Mouse (Mus musculus): Measurements from ENCODE around the gene Frmd4b.

The Frmd4b gene

DNA sequence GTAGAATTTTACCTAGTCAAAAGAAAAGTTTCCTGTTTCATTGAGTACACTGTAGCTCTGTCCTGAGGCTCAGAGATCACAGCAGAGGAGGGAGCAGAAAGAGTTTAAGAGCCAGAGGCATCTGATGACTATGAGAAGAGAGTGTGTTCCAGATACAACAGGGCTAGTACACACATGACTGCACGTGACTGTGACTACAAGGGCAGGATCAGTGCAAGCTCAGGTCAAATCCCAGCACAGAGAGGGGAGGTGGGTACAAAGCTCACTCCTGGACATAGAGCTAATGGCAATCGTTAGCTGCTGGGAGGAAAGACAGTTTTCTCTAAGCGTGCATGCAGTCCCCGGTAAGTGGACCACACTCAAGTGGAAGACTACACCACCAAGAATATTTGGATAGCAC, 37.6 kb downstream of the Frmd4b start:
- no peak for DNase-seq (ENCODE audit: low spot score)

DNA sequence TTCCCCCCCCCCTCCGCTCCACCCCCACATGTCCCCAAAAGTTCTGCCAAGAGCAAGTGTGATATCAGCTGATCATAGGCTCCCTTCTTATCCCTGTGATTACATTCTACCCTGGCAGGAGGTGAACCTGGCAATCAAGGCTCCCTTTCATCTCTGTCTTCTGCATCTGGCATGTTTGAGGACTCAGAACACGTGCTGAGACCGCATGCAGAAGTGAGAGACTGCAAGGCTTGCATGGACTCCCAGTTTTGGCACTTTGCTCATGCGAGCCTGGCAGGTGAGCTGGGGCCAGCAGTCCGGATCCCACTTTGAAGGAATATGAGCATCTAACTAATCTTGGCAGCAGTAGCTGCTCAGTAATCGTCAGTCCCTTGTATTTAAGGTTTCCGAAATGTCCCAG, 39.1 kb downstream of the Frmd4b start:
- DNase-seq (ENCODE audit: low spot score) = no peak

- DNase-seq (ENCODE audit: low spot score) = no peak
These were observed 40.0 kb downstream of the Frmd4b start for GRCm38 (mm10) chr6:97577349-97577748.

- DNase-seq (ENCODE audit: low spot score) = peak; percentile 76
These were observed 40.6 kb downstream of the Frmd4b start for GRCm38 (mm10) chr6:97576565-97577346.

- no peak for DNase-seq (ENCODE audit: low spot score)
These were observed 41.2 kb downstream of the Frmd4b start for GRCm38 (mm10) chr6:97576096-97576495.

- no peak for DNase-seq (ENCODE audit: low spot score)
These were observed 42.4 kb downstream of the Frmd4b start for GRCm38 (mm10) chr6:97574973-97575372.

DNA sequence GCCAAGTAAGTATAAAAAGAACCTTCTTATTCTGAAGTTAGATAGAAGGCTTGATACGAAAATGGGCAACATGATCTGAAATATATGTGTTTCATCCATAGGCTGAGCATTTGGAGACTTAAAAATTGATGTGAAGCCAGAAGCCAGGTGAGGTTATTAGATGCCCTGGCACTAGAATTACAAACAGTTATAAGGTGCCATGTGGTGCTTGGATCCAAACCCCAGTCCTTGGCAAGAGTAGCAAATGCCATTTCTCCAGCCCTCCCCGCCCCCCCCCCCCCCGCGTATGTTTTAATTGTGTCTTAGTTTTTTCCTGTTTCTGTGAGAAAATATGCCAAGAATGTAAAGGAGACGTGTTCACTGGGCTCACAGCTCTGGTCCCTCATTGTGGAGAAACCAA, 45.1 kb downstream of the Frmd4b start:
- no peak for DNase-seq (ENCODE audit: low spot score)

- DNase-seq (ENCODE audit: low spot score) = no peak
These were observed 48.8 kb downstream of the Frmd4b start for GRCm38 (mm10) chr6:97568538-97568937.

DNA sequence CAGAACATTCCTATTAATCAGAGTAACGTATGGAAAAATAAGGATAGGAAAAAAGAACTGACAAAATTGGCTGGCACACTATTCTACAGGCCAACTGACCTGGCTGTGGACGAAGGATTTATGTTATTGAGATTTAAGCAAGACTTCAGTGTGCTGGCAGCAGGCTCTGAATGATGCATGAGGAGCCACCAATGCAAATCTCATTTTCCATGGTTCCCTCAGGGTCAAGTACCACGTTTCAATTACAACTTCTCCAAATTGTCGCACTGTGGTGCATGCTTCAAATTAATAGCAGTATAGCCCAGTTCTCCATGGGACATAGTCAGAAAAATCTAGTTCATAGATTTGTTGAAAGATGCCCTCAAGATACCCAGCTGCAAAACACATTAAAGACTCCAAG, 50.6 kb downstream of the Frmd4b start:
- DNase-seq (ENCODE audit: low spot score) = no peak

- DNase-seq (ENCODE audit: low spot score) = no peak
These were observed 60.2 kb downstream of the Frmd4b start for GRCm38 (mm10) chr6:97557147-97557546.

GRCm38 (mm10) chr6:97555637-97556036, 61.7 kb downstream of the Frmd4b start:
- DNase-seq (ENCODE audit: low spot score) = no peak

DNA sequence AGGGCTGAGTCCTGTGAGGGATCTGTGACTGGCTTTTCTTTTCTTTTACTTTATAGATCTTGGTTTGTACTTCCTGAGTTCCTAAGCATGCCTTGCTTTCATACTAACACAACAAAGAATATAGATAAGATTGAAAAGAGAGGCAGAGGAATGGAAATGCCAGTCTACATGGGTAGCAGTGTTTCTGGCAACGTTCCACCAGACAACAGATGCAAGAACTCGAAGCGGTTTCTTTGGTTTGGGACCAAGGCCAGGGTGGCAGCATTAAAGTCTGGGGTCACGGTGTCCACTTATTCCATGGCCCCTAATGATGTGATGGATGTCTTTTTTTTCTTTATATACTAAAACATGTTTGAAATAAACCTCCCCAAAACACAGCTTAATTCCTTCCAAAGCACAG, 63.9 kb downstream of the Frmd4b start:
- no peak for DNase-seq (ENCODE audit: low spot score)

GRCm38 (mm10) chr6:97552573-97552972, 64.8 kb downstream of the Frmd4b start:
- DNase-seq (ENCODE audit: low spot score) = no peak

GRCm38 (mm10) chr6:97551884-97552283, 65.5 kb downstream of the Frmd4b start:
- DNase-seq (ENCODE audit: low spot score) = no peak

DNA sequence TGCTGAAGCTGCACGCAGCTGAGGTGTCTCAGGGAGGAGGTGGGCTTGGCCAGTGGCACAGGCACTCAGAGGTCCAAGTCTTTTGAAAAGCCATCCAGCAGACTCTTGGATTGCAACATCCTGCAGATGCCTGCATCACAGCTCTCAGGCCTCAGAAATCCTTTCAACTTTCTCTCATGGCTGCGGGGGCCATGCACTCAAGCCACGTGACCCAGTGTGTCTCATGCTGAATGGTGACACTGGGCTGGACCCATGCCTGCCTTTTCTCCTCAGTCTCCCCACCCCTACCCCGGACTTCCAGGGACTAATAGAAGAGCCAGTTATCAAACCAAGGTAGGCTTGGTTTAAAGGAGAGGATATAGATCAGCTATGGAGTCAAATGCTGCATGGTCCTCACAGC, 66.2 kb downstream of the Frmd4b start:
- DNase-seq (ENCODE audit: low spot score) = no peak

GRCm38 (mm10) chr6:97540458-97540857, 76.9 kb downstream of the Frmd4b start:
- no peak for DNase-seq (ENCODE audit: low spot score)

DNA sequence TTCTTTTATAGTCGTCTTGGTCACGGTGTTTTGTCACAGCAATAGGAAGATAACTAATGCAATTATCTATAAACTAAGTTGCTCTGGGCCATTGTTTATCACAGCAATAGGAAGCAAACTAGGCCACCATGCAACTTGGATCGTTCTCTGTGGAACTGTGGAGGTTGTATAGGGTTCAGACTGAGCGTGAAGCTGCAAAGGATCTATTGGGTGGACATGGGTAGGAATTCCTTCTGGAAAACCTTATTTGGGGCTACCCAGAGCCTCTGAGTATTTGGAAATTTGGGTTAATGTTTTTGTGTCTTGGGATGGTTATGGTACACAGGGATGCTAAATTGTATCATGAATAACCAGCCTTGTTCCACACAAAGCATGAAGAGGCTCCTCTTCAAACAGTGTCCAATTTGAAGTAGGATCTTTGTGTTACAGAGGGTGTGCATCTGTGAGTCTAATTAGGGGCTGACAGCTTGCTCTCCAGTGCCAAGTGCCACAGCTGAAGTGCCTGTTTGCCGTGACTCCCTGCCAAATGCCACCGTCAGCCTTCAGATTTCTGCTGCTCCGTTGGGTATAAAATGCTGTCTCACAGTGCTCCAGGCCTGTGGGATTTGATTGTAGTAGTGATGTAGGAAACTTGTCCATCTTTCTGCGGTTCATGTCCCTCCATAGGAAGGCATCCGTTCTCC, 81.4 kb downstream of the Frmd4b start:
- DNase-seq (ENCODE audit: low spot score) = no peak

DNA sequence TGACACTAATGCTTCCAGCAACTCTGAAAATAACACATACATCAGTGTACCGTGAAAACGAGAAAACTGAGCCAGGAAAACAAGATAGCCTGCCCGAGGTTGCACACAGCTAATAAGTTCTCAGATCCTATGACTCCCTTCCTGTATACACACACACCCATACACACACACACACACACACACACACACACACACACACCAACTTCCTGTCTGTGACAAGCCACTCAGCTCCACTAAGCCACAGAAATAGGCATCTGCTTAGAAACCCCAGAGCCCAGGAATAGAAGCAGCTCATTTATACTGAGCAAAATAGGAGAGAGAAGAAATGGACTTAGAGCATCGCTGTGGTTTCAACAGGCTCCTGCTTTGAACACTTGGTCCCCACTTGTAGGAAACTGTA, 86.3 kb downstream of the Frmd4b start:
- no peak for DNase-seq (ENCODE audit: low spot score)

DNA sequence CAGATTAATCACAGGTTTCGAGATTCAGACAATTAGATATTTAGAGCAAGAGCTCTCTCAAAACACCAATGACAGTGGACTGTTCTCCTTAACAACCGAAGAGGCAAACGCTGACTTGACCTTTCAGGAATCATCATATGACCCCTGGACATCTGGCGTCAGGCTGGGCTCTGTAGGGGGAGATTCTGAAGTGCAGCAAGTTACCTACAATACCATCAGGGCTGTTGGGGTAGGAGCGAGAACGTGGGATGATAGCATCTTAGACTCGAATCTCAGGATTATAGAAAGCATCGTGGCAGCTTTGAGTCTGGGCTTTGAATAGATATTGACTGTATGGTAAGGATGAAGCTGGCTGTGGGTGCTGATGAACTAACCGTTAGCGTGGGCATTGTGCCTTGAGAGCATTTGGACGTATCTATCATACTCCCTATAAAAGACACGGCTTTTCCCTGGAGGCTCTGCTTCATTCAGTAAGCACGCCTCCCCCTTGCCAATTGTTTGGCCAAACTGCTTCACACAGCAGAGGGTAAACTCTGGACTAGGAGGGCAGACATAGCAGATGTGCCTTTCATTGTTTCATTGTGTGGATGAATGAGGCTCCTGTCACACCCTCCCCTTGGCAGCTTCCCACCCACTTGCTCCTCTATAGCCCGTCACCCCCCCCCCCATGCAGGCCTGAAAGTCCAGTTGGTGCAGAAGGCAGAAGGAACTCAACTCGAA, 88.2 kb downstream of the Frmd4b start:
- DNase-seq (ENCODE audit: low spot score) = peak; percentile 64

GRCm38 (mm10) chr6:97526092-97526491, 91.2 kb downstream of the Frmd4b start:
- DNase-seq (ENCODE audit: low spot score) = peak; percentile 84

GRCm38 (mm10) chr6:97523118-97523517, 94.2 kb downstream of the Frmd4b start:
- DNase-seq (ENCODE audit: low spot score) = peak; percentile 93

DNA sequence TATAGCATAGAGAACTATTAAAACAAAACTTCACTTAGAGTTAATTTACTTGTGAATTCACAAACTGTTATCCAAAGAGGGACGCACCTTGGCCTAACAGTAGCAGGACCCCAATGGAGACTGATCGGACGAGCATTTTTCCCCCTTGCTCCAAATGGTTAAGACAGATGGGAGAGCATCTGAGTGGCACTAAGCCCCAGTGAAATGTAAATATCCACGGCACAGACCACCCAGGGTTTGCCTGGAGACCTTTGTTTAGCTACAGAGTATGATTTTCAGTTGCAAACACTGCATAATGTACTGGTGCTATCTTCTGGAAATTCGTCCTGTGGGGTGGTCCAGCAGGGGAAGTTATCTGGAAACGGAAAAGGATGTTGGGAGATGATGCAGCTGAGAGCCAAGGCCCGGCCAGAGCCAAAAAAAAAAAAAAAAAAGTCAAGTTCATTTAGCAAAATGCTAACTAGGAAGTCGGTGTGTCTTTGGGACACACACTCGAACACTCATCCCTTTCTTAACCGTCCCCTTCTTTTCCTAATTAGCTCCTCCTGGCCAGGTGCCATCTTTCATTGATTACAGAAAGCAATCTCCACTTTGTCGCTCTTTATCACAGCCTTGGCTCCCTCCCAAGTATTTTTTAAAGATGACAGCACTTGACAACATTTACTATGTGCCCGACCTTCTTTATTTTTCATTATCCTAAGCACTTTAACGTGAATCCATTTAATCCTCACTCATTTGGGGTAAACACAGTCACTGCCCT, 95.9 kb downstream of the Frmd4b start:
- no peak for DNase-seq (ENCODE audit: low spot score)

All from retina, embryonic 14.5 days (tissue).